Mouse (Mus musculus) kidney, embryonic 15.5 days (tissue): Measurements from ENCODE around the gene Mboat1. TPM values are rescaled to one million over a fixed set of nuclear protein-coding genes. Genes with fewer than 3 reads are reported as not detected.
A peak's percentile ranks its signal among the peaks of the same experiment; 100 is the strongest.

ENCODE experiments used
- ATAC-seq: fragments of 200-750 bp; cut with Nextera tagmentation; replicated peaks from 2 replicates; pipeline ENCODE4 v1.8.0; 2017; ENCODE audit warnings: moderate TSS enrichment; ENCODE audit not compliant: low FRiP score
- H3K27ac ChIP-seq: fragments of 300-500 bp; sonication (generic); 2 replicates; pipeline ENCODE4 v1.5.1; 2015; ENCODE audit warnings: mild to moderate bottlenecking, inconsistent platforms
- H3K27me3 ChIP-seq: fragments of 300-500 bp; sonication (generic); 2 replicates; pipeline ENCODE4 v1.6.1; 2015; ENCODE audit warnings: inconsistent platforms
- H3K36me3 ChIP-seq: fragments of 300-500 bp; sonication (generic); 2 replicates; pipeline ENCODE4 v1.6.1; 2015; ENCODE audit warnings: inconsistent platforms
- H3K4me1 ChIP-seq: fragments of 300-500 bp; sonication (generic); 2 replicates; pipeline ENCODE4 v1.6.1; 2015; ENCODE audit warnings: inconsistent platforms
- H3K4me2 ChIP-seq: fragments of 300-500 bp; sonication (generic); 2 replicates; pipeline ENCODE4 v1.6.1; 2015; ENCODE audit warnings: moderate library complexity, mild to moderate bottlenecking, inconsistent platforms
- H3K4me3 ChIP-seq: fragments of 300-500 bp; sonication (generic); replicated peaks from 2 replicates; pipeline ENCODE4 v1.5.1; 2015; ENCODE audit warnings: mild to moderate bottlenecking, inconsistent platforms
- H3K9ac ChIP-seq: fragments of 300-500 bp; sonication (generic); 2 replicates; pipeline ENCODE4 v1.6.1; 2015; ENCODE audit warnings: mild to moderate bottlenecking, inconsistent platforms
- H3K9me3 ChIP-seq: fragments of 300-500 bp; sonication (generic); replicated peaks from 2 replicates; pipeline ENCODE4 v1.6.1; 2016; ENCODE audit warnings: inconsistent platforms
- WGBS: fragments of 180-500 bp; shearing (Covaris S2); methylation state at CpG from one replicate; pipeline ENCODE4 v1.1.7; 2015; ENCODE audit warnings: mixed read lengths; 5-methylcytosine and 5-hydroxymethylcytosine counted together
- polyA plus RNA-seq: library from polyadenylated mRNA; unstranded; fragments of >200 nt; fragmentation: Nextera tagmentation; extraction: Ambion mirVana; gene quantifications from 2 replicates; pipeline ENCODE4 v1.2.1, GENCODE M21; 2015

The Mboat1 gene
- polyA plus RNA-seq: 26.2 and 30.7 TPM in 2 replicates

DNA sequence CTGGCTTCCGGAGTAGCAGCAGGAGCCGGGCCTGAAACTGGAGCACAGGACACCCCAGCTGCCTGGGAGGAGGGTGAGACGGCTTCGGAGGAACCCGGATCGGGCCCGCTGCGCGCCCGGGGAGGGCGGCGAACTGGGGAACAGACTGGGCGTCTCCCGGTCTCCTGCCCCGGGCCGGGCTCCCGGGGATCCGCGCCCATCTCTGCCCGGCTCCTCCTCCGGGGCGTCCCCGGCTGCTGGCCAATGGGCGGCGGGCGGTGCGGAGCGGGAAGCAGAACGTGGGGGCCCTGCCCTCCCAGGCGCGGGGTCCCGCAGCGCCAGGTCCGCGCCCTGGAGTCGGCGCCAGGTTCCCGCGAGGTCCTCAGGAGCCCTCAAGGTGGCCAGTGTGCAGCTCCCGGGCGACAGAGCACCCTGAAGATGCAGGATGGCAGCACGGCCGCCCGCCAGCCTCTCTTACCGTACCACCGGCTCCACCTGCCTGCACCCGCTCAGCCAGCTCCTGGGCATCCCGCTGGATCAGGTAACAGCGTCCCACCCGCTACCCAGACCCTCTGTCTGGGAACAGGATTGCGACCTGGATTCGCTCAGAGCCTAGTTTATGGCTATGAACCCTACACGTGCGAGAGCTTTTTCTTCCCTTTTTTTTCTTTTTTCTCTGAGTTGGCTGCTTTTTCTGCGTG lies at the start of gene Mboat1:
TSS of gene Mboat1 (plus strand) at position 247 of the 680 bp plus-strand sequence.
- WGBS: under 1% methylated on average over 53 of the region's 55 CpGs
- peak within 1 kb of the TSS; percentile 63 for H3K9ac ChIP-seq
- H3K4me1 ChIP-seq: peaks cover 22% of the 10 kb centered on the region
- H3K9me3 ChIP-seq: no peaks in the 10 kb centered on the region
- peak within 1 kb of the TSS; percentile 64 for H3K27ac ChIP-seq
- H3K4me2 ChIP-seq: peak within 1 kb of the TSS; percentile 92
- H3K36me3 ChIP-seq: no peaks in the 10 kb centered on the region
- H3K4me3 ChIP-seq: peak within 1 kb of the TSS; percentile 70
- no peaks in the 10 kb centered on the region; the same call in 1 of the 2 replicates for H3K27me3 ChIP-seq
- peak; percentile 97 for ATAC-seq

DNA sequence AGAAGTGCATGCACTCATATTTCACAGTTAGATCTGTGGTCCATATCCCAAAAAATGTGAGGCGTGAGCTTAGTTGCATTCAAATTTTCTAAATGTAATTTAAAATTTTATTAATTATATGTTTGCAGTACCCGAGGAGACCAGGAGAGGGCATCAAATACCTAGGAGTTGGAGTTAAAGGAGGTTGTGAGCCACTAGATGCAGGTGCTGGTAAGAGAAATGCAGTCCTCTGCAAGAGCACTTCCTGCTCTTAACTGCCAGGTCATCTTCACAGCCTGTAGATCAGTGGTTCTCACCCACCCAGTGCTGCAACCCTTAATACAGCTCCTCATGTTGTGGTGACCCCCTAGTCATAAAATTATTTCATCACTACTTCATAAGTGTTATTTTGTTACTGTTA lies 43.2 kb upstream of the Mboat1 start:
- Histone ChIP-seq H3K36me3 (no peaks in the 10 kb centered on the region), H3K4me3 (no peak overlapping the region), H3K27me3 (no peaks in the 10 kb centered on the region), H3K4me1 (peaks cover 7% of the 10 kb centered on the region), H3K4me2 (no peak overlapping the region), H3K27ac (no peak overlapping the region), H3K9ac (no peak overlapping the region), H3K9me3 (no peaks in the 10 kb centered on the region)
- WGBS: 49% methylated on average over 2 of the region's 2 CpGs
- ATAC-seq: no peak

DNA sequence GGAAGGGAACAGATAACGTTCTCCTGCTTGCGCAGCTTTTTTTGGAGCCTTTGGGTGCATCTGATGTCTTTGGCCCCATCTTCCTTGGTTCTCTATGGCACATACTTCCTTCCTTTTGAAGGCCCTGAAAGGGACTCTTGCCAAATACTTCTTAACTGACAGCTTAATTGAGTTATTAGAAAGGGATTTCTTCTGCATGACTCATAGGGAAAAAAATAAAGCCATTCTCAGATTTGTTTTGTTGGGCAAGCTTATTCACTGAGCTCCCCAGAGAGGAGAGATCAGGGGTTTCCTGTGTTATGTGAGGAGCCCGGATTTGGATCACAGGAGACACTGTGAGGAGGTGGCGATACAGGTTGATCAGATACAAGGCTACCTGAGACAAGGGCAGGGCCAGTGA lies 40.4 kb upstream of the Mboat1 start:
- no peak overlapping the region for H3K4me2 ChIP-seq
- no peak overlapping the region for H3K9ac ChIP-seq
- H3K27me3 ChIP-seq: no peaks in the 10 kb centered on the region
- no peaks in the 10 kb centered on the region for H3K9me3 ChIP-seq
- H3K27ac ChIP-seq: 0 out of 2 replicates have a peak overlapping the region, but pooled peaks have one; percentile 15
- H3K36me3 ChIP-seq: no peaks in the 10 kb centered on the region
- 59% methylated on average over 4 of the region's 4 CpGs for WGBS
- H3K4me1 ChIP-seq: peaks cover 7% of the 10 kb centered on the region
- H3K4me3 ChIP-seq: no peak overlapping the region
- ATAC-seq: 0 out of 2 replicates have a peak, but pooled peaks have one; percentile 22

DNA sequence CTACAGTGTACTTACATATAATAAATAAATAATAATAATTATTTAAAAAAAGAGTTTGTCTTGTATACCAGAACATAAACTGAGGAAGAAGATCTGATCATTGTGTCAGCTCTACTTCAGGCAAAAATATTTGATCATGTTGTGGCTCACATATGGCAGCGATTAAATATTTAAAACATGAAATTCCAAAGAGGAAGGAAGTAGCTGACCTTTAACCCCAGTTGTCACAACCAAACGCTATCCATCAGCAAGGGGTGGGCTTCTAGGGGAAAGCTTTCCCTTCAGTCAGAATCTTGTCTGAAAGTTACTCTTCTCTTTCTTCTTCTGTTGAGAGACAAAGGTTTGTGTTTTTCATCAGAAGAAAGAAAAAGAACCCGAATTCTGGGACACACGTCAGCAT lies 39.8 kb upstream of the Mboat1 start:
- ATAC-seq: no peak
- no peaks in the 10 kb centered on the region for H3K36me3 ChIP-seq
- no peak overlapping the region for H3K27ac ChIP-seq
- H3K9ac ChIP-seq: no peak overlapping the region
- 59% methylated on average over 4 of the region's 4 CpGs for WGBS
- no peak overlapping the region for H3K4me3 ChIP-seq
- no peaks in the 10 kb centered on the region for H3K9me3 ChIP-seq
- H3K4me2 ChIP-seq: no peak overlapping the region
- H3K27me3 ChIP-seq: no peaks in the 10 kb centered on the region
- H3K4me1 ChIP-seq: peaks cover 7% of the 10 kb centered on the region

DNA sequence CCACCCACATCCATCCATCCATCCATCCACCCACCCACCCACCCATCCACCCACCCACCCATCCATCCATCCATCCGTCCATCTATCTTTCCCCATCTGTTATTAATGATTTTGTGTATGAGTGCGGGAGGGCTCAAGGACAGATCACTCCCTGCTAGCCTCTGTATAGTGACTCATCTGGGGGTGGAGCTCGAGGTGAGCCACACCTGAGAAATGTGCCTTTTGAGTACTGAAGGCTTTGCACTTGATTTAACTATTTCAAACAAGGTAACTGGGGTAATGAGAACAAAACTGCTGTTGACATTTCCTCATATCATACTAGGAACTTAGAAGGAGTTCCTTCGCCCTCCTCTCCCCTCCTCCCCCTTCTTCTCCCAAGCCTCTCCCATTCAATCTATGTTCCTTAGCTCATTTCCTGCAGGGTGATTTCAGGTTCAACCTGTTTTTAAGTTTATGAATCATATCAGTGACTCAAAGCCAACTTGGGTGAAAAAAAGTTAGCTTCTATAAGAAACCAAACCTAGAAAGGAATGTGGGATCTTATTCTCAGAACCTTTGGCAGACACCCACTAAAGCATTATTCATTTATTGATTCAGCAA lies 27.2 kb upstream of the Mboat1 start:
- Histone ChIP-seq H3K9me3 (no peaks in the 10 kb centered on the region), H3K36me3 (no peaks in the 10 kb centered on the region), H3K4me1 (no peaks in the 10 kb centered on the region), H3K4me3 (no peak overlapping the region), H3K27me3 (no peaks in the 10 kb centered on the region), H3K4me2 (no peak overlapping the region), H3K27ac (no peak overlapping the region), H3K9ac (no peak overlapping the region)
- 70% methylated on average over 4 of the region's 4 CpGs for WGBS
- ATAC-seq: no peak

DNA sequence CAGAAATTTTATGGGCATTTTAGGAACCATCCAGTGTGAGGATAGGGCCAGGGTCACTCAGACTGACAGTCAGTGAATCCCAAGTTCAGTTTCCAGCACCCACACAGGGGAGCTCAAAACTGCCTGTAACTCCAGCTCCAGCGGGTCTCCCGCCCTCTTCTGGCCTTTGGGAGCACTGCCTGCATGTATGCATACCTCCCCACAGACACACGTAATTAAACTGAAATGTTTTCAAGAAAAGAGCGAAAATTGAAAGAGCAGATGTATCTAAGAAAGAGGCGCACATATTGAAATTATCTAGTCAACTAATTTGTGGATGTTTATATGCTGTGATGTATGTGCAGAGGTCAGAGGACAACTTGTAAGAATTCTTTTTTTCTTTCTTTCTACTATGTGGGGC lies 20.5 kb upstream of the Mboat1 start:
- Histone ChIP-seq H3K4me3 (no peak overlapping the region), H3K4me1 (no peaks in the 10 kb centered on the region), H3K9me3 (no peaks in the 10 kb centered on the region), H3K4me2 (no peak overlapping the region), H3K36me3 (no peaks in the 10 kb centered on the region), H3K9ac (no peak overlapping the region), H3K27ac (no peak overlapping the region), H3K27me3 (no peaks in the 10 kb centered on the region)
- ATAC-seq: no peak
- WGBS: 89% methylated on average over 5 of the region's 5 CpGs

DNA sequence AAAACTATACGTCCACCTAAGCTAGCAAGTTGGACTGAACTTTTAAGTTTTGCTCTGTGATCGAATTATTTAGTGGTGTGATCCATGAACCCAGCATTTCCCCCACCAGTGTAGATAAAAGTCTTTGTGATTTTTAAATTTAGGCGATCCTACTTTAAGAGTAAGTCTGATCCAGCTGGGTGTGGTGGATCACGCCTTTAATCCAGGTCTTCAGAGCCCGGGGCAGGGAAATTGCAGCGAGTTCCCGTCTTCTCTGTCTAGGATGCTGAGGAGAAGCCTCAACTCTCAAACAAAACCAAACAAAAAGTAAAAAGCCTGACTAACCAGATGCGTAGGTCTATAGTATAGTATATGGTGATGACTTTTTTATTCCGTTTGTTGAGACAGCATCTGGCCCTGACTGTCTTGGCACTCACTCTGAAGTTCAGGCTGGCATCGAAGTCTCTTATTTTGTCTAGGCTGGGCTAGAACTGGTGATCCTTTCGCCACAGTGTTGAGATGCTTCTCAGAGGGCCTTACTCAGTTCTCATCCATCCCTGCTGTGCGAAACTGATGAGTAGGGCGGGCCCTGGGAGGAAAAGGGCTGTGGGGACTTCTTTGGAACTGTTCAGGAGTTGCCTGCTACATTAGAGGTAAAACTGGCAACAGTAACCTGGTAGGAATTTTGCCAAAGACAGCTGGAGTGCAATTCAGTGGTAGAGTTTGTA lies 787 bp downstream of the Mboat1 start:
- no peaks in the 10 kb centered on the region for H3K36me3 ChIP-seq
- 32% methylated on average over 13 of the region's 13 CpGs for WGBS
- H3K4me1 ChIP-seq: peaks cover 22% of the 10 kb centered on the region
- ATAC-seq: no peak
- H3K4me2 ChIP-seq: peak overlapping the region; percentile 92
- peak overlapping the region; percentile 70 for H3K4me3 ChIP-seq
- H3K27ac ChIP-seq: peak overlapping the region; percentile 64; the same call in 1 of the 2 replicates
- H3K9ac ChIP-seq: peak overlapping the region; percentile 63
- H3K27me3 ChIP-seq: no peaks in the 10 kb centered on the region; the same call in 1 of the 2 replicates
- H3K9me3 ChIP-seq: no peaks in the 10 kb centered on the region

DNA sequence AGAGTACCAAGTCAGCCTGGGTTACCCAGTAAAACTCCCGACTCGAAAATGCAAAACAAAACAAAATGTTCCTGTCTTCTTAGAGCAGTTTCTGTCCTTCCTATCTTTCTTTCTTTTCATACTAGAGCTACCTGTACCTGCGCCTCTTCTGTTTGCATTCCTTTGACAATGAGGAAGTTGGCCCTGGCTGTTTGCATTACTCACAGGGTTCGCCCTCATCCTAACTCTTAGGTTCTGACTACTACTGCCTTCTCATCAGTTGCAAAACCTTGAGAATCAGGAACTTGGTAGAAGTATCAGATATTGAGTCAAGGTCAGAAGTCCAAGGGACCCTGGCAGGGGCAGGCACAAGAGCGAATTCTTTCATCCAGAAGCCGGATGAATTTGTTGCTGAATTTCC lies 1.7 kb downstream of the Mboat1 start:
- WGBS: 79% methylated on average over 6 of the region's 6 CpGs
- no peaks in the 10 kb centered on the region for H3K36me3 ChIP-seq
- no peaks in the 10 kb centered on the region; the same call in 1 of the 2 replicates for H3K27me3 ChIP-seq
- peak overlapping the region; percentile 70 for H3K4me3 ChIP-seq
- H3K4me1 ChIP-seq: peaks cover 22% of the 10 kb centered on the region
- peak overlapping the region; percentile 92 for H3K4me2 ChIP-seq
- ATAC-seq: no peak
- no peak overlapping the region for H3K27ac ChIP-seq
- H3K9me3 ChIP-seq: no peaks in the 10 kb centered on the region
- peak overlapping the region; percentile 63; the same call in 1 of the 2 replicates for H3K9ac ChIP-seq

DNA sequence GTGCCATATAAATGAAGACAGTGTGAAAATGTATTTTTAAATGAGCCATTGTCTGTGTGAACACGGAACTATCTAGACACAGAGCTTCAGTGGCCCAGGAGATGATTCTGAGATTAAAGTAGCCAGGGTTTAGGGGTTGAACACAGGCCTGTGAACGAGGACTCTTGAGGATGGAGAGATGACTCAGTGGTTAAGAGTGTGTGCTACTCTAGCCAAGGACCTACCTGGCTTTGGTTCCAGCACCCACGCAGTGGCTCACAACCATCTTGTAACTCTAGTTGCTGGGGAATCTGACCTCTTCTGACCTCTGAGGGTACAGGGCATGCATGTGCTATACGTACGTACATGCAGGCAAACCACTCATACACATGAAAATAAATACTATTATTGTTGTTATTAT lies 3.9 kb downstream of the Mboat1 start:
- no peak overlapping the region for H3K9ac ChIP-seq
- H3K27ac ChIP-seq: no peak overlapping the region
- H3K4me1 ChIP-seq: peaks cover 26% of the 10 kb centered on the region
- no peak overlapping the region for H3K4me2 ChIP-seq
- no peak for ATAC-seq
- no peaks in the 10 kb centered on the region; the same call in 1 of the 2 replicates for H3K27me3 ChIP-seq
- H3K36me3 ChIP-seq: no peaks in the 10 kb centered on the region
- H3K9me3 ChIP-seq: no peaks in the 10 kb centered on the region
- WGBS: 91% methylated on average over 5 of the region's 5 CpGs
- H3K4me3 ChIP-seq: no peak overlapping the region

DNA sequence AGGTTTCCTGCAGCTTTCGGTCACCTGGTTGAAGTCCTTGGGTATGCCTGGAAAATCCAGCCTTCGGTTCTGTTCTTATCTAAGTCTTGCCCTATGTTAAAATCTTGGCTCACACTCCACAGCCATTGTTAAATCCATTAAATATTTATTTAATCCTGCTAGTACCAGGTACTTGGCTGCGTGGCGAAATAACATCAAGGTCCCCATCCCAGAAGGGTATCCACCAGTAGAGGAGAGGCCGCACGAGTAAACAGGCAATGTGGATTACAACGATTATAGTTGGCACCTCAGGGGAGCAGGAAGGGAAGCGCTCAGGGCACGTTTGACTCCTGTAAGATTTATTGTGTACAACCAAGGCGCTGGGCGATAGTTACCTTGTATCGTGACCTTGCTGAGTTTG lies 4.4 kb downstream of the Mboat1 start:
- Histone ChIP-seq H3K27me3 (no peaks in the 10 kb centered on the region), H3K27ac (no peak overlapping the region), H3K4me1 (peaks cover 30% of the 10 kb centered on the region), H3K9ac (no peak overlapping the region), H3K4me3 (no peak overlapping the region), H3K4me2 (no peak overlapping the region), H3K36me3 (no peaks in the 10 kb centered on the region), H3K9me3 (no peaks in the 10 kb centered on the region)
- 85% methylated on average over 12 of the region's 12 CpGs for WGBS
- no peak for ATAC-seq

DNA sequence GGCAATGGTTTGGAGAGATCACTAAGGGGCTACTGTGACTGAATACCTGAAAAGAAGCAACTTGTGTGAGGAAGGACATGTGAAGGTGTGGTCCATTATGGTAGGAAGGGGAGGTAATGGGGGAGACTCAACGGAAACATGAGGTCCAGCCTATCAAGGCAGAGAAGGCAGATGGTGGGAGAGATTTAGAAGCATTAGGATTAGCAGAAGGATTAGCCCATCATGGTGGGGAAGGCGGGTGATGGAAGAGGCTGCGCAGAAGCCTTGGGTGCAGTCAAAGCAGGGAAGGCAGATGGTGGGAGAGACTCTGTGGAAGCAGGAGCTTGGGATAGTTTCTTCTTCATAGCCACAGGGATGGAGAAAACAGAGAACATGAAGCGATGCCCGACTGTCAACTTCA lies 5.7 kb downstream of the Mboat1 start:
- ATAC-seq: no peak

DNA sequence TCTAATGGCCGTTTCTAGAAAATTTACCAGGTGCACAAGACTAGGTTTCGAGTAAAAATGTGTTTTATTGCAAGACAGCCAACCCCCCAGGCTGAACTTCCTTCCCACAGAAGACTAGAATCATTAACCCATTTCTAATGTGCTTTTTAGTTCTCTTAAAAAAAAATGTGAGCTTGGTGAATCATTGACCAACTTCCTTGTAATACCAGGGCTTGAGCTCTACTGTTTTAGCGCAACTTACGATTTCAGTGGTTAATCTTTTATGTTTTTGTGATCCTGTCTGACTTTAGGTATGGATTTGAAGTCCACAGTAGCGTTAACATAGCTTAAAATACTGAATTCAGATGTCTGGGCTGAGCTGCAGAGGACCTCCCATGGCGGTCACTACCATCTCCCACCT lies 10.2 kb downstream of the Mboat1 start:
- 64% methylated on average over 6 of the region's 6 CpGs for WGBS
- peak; percentile 62 for ATAC-seq
- H3K27ac ChIP-seq: peak overlapping the region; percentile 89
- no peak overlapping the region for H3K9ac ChIP-seq
- no peaks in the 10 kb centered on the region for H3K27me3 ChIP-seq
- peaks cover 8% of the 10 kb centered on the region; the same call in 1 of the 2 replicates for H3K4me1 ChIP-seq
- H3K4me2 ChIP-seq: peak overlapping the region; percentile 25; the same call in 1 of the 2 replicates
- H3K36me3 ChIP-seq: no peaks in the 10 kb centered on the region
- H3K9me3 ChIP-seq: no peaks in the 10 kb centered on the region
- H3K4me3 ChIP-seq: no peak overlapping the region

More for the DNA sequence above, 5.7 kb downstream of the Mboat1 start:
- Histone ChIP-seq H3K9ac (no peak overlapping the region), H3K9me3 (no peaks in the 10 kb centered on the region), H3K4me1 (peaks cover 27% of the 10 kb centered on the region), H3K27me3 (no peaks in the 10 kb centered on the region), H3K36me3 (no peaks in the 10 kb centered on the region), H3K27ac (no peak overlapping the region), H3K4me2 (no peak overlapping the region), H3K4me3 (no peak overlapping the region)
- 92% methylated on average over 5 of the region's 5 CpGs for WGBS
